Mouse (Mus musculus) stomach, adult 2 months (tissue): ENCODE results near the gene Mb21d2. TPM values are rescaled to one million over a fixed set of nuclear protein-coding genes. Genes with fewer than 3 reads are reported as not detected.

ENCODE experiments used
- polyA plus RNA-seq: library from polyadenylated mRNA; depleted of rRNA; stranded (reverse); fragments of >200 nt; gene quantifications from 2 replicates; pipeline ENCODE4 v1.2.3, GENCODE M21; 2012; rRNA removed

The Mb21d2 gene
- 5.7 TPM in 2 replicates for polyA plus RNA-seq

DNA sequence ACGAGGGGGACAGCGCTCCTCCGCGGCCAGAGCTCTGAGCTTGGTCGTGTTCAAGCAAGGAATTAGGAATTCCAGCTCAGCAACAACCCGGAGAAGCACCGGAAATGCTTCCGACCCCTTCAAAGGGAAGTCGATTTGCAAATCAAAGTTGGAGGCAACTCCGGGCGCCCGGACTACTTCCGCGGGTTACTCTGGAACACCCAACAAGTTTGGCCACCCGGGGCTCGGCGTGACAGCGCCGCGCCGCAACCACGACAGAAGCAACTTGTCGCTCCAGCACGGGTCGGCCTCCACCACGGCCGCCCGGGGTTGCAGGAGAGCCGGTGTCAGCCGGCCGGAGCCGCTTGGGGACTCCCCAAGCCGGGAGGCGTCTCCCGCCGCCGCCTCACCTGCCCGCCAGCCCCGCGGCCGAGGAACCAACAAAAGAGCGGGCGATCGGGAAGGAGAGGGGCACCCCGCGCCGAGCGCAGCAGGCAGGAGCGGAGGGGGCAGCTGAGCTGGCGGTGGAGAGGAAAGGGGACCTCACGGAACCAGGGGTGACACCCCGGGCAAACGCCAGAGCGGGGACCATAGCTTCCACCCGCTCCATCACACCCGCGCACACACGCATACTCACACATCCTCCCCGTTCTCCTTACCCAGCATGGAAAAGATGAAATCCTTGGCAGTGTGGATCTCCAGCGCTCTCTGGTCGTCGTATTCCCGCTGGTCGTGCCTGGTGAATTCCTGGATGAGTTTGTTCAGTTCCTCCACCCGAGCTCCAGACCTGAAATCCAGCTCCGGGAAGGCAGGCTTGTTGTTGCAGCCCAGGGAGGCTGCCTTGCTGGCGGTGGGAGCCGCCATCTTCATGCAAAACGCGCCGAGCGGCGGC lies at the start of gene Mb21d2:
Mb21d2 (minus strand) TSS at position 859 of the 871 bp plus-strand sequence.

Other genes with a start within 250 kb of the Mb21d2 start
- gene Fgf12, start 176.6 kb downstream of the Mb21d2 start, polyA plus RNA-seq, result 0.17 TPM in 2 replicates